Mouse (Mus musculus) gastrocnemius, postnatal 10 days (tissue): ENCODE data around the gene Hoxd4. TPM values are rescaled to one million over a fixed set of nuclear protein-coding genes. Genes with fewer than 3 reads are reported as not detected.

Experiments used
- DNase-seq: peaks from one replicate; pipeline ENCODE4 v3.0.0; 2021; ENCODE audit warnings: mixed read lengths
- long read RNA-seq, 2 experiments: library from polyadenylated mRNA; stranded (forward); transcript quantifications; one replicate each; pipeline ENCODE4 v2.0.0; 2021
- total RNA-seq, 2 experiments: library from RNA; stranded (reverse); gene quantifications; 2 replicates each; pipeline ENCODE4 v1.2.3; 2021

Gene Hoxd4
- total RNA-seq = 1 to 10 TPM; 2.1 to 4.8 TPM
- long read RNA-seq, experiment 1 = 0 reads
- long read RNA-seq, experiment 2 = 0 reads

DNA sequence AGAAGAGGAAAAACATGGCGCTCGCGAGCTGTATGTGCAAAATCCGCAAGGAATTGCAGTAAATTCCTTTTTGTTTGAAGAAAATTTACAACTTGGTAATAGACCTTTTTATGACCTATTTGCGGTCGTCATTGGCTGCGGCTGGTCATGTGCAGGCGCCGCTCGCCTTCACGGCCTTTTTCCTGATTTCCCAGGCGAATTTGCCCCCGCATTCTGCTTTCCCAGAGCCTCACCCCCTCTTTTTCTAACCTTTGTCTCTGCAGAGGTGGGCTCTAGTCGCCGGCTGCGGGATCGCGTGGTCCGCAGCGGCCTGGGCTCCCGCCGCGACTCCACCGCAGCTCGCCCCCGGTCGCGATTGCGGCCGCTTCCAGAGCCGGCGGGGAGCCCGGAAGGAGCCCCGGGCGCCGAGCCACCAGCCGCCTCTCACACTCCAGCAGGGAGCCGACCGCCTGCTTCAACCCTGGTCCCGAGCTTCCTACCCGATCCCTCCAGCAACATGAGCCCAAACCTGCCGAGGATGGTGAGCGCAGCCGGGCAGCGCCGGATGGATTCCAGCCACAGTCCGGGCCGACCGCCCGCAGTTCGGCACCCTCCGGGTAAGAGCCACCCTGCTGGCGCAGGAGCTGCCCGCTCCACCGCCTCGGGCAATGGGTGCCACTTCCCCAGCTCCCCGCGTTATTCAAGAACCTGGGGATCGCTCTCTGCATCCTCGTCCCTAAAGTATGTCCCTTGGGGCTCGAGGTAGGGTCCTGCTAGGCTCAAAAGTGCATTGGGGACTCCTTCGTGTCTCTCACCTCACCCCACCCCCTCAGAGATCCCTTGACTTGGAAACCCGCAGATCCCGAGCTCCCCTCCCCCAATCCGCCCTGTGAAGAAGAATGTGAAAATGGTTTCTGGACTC lies at the start of gene Hoxd4, which contains the start of gene Hoxd3:
Gene Hoxd4 (plus strand): TSS at position 209 of the 901 bp plus-strand sequence.
Gene Hoxd3 (plus strand): TSS at position 207 of the 901 bp plus-strand sequence.
- DNase-seq = peak; percentile 69

DNA sequence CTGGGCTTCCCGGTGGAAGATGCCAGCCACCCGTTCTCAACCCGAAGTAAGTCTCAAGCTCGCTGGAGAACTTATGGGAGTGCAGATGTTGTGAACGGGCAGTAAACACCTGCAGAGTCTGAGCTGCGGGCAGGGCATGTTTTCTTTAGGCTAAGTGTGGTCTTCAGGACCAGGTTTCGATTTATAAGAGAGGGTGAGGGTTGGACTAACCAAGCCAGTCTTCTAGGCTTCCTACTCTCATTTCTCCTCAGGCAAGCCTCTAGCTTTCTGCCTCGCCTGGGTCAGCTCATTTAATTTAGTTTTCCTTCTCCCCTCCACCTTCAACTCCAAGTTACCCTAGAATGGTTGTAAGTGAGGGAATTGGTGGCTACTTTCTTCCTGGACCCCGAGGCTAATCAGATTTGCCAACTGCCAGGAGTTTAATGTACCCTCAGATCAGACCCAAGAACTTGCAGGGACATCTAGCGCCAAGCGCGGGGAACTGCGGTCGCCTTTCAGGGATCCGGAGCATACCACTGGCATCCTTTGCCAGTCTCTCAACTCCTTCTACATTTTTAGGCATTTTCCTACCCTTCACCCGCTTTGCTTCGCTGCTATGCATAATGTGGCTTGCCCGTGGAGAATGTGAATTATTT lies 48.3 kb upstream of the Hoxd4 start:
- no peak for DNase-seq

DNA sequence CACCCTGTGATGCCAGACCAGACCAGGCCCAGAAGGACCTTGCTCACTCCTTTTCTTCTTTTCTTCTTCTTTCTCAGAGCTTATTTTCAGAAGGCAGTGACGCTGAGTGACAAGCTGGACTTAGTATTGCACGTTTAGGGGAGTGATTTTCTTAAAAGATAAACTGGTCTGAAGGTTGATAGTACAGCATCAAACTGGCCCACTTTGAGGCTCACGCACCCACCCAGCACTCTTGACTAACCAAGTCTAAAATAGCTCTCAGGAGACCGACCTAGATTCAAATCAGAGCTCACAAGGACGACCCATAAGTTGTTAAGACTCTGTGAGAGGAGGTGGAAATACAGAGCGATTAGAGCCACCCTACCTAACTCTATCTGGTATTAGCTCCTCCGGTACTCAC lies 45.3 kb upstream of the Hoxd4 start:
- DNase-seq = no peak

DNA sequence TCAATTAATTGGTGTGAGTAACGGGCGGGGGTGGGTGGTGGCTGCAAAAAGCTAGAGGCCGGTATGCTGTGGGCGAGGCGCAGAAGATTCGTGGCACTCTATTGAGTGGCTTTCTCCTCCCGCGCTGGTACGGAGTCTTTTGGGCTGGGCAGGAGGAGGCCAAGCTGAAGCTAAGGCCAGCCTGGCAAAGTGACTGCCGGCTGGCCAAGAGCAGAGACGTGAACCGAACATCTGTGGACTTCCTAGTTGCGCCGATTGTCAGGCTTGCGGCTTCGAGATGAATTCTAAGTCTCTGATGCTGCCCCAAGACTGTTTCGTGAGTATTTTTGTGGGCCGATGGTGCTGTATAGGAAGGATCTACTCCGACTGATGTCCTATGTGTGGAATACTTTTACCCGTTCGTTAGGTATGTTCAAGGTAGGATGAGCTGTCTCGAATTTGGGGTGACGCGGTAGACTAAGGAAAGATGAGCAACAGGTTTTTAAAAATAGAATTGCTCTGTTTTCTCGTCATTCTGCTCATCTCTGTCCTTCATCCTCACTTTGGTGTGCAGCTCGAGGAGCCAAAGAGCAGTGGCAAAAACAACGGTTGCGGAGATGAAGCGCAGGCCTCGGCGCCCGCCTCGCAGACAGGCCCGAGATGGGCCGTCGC lies 44.4 kb upstream of the Hoxd4 start:
- DNase-seq = no peak

DNA sequence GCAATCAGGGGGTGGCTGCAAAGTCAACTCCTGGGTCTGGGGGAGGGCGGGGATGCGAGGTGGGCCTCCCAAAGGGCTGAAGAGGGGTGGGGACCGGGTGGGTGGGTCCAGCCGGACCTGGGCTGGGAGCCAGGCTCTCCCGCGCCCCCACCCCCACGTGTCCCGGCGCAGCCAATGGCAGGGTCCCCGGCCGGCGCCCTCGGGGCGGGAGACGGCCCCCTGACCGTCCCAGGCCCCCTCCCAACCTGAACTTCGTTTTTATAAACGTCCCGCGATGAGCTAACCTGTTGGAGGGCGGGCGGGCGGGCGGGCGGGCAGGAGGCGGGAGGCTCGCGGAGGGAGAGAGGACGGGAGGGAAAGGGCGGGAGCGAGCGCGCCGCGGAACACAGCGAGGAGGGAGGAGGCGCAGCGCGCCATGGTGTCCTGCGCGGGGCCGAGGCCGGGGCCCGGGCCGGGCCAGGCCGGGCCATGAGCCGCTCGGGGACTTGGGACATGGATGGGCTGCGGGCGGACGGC lies 43.8 kb upstream of the Hoxd4 start, which contains the start of gene Hoxd13:
Gene Hoxd13 (plus strand): TSS at position 469 of the 516 bp plus-strand sequence.
- no peak for DNase-seq

- DNase-seq = no peak
These were observed 43.1 kb upstream of the Hoxd4 start for GRCm38 (mm10) chr2:74668370-74669229.

DNA sequence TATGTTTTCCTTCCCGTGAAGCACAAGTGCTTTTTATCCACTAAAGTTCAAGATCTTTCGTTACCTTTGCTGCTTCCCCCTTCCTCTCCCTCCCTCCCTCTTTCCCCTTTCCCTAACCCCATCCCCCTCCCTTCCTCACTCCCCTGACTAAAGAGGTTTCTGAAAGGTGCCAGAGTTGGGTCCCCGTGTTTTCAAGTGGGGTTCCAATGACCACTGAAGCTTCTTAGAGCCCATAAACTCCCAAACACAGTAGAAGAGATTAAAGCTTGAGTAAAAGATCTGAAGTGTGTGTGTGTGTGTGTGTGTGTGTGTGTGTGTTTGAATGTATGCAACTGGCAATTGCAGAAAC lies 42.5 kb upstream of the Hoxd4 start:
- no peak for DNase-seq

- no peak for DNase-seq
These were observed 42.0 kb upstream of the Hoxd4 start for GRCm38 (mm10) chr2:74669650-74670235.

DNA sequence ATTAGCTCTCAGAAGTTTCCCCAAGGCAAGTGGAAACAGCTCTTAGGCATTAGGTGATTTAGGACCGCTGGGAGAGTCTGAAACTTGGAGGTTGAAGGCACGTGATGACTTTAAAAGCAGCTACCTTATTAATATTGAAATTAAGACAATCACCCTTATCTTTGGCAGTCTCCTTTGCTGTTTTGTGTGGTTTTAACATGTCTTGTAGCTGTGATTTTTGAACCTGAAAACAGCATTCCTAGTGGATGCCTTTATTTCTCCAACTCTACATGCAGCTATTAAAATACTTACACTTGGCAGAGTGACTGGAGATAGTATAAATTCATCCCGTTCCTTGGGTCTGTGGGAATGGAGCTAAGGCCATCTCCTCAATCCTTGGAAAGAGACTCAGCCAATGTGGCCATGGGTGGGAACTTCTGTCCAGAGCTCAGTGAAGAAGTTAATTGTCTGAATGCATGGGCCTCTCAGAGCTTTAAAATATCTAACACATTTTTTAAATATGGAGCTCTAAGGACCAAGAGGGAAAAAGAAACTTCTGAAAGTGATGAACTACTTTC lies 41.0 kb upstream of the Hoxd4 start:
- no peak for DNase-seq

DNA sequence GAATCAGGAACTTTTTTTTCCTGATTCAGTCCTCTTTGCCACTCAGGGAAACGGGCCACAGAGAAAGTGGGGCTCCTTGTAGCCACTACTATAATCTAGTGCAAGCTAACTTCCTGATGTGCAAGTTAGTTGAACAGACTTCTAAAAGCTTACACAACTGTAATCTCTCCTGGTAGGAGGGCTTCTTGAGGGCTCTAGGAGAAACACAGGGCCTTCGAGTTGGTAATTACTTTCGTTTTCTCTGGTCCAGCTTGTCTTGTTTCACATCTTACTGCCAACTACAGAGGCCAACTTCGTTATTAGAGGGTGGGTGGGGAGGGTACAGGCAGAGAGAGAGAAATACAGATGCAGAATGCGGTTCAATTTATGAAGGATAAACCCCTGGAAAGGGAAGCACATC lies 39.9 kb upstream of the Hoxd4 start:
- no peak for DNase-seq

DNA sequence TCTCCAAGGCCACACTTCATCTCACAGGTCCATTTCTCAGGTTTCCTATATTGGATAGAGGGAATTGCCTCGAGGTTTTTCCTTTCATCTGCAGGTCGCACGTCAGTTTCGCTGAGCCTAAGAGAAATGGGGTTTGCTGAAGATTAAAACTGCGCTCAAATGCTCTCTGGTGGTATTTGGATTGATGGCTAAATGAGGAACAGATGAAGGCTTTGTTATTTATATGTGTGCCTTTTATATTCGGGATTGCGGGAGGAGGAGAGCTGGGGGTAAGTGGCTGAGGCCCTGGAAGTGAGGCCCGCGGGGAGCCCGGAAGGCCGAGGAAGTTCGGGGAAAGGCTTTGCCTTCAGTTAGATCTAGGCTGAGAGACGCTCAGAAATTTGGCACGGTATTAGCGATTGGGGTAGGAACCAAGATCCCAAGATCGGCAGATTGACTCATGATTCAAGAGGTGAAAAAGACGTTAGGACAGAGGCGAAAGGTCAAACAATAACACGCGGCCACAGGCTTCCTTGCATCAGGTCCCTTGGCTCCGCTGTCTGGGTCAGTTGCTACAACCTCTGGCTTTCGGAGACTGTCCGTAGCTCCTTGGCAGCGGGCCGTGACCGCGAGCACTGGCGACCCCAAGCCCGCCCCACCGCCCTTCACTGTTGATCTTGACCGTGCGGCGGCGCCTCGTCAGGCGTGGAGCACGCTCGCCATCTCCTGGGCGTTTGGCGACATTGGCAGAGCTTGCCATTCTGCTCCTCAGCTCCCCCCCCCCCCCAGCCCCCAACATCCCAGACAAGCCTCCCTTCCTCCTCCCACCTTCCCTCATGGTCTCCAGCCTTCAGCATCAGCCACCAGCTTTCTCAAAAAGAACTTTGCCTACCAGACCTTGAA lies 39.0 kb upstream of the Hoxd4 start:
- peak; percentile 73 for DNase-seq

DNA sequence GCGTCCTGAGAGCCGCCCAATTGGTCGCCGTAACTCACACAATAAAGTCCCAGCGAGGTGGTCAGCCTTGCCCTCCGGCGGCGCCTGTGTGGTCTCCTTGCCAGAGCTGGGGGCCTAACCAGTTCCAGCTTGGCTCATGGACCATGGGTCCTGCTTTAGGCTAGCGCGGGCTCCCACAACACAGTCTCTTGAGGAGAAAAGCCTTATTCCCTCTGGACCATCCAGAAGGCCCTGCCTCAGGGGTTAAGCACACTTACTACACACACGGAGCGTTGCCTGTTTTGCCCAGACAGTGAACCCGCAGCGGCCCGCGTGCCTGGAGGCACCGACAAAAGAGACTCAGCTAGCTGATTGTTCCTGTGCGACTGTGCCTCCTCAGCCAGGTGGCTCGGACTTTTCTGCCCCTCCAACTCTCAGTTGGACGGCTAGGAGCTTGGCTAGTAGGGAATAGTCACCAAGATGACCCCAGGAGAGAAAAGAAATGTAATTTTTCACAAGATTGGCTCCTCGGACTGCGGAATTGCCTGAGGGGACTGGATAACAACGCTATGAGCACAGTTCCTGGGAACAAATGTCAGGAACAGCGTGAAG lies 37.8 kb upstream of the Hoxd4 start:
- no peak for DNase-seq

- no peak for DNase-seq
These were observed 36.7 kb upstream of the Hoxd4 start, which contains the start of gene Hoxd12 for GRCm38 (mm10) chr2:74674881-74675665. Gene Hoxd12 (plus strand): TSS chr2:74675013.

DNA sequence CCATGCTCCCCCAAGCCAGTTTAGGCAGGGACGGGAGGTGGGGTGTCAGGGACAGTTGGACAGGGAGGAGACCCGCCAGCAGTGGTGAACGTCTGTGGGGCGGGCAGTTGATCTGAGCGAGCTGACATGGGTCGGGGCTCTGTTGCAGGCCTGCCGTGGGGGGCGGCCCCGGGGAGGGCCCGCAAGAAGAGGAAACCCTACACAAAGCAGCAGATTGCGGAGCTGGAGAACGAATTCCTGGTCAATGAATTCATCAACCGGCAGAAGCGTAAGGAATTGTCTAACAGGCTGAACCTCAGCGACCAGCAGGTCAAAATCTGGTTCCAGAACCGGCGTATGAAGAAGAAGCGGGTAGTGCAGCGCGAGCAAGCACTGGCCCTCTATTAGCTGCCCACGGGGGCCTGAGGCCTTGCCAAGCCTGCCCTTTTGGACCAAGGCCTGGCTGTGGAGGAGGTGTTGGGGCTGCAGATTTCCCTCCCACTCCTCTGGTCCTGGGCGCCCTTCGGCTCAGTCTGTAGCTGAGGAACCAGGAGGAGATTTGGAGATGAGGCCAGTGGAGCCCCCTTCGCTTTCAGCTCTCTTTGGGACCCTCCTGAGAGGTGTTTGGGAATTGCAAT lies 36.0 kb upstream of the Hoxd4 start:
- DNase-seq = peak; percentile 9

GRCm38 (mm10) chr2:74676376-74677052 lies 35.2 kb upstream of the Hoxd4 start:
- DNase-seq = peak; percentile 1

DNA sequence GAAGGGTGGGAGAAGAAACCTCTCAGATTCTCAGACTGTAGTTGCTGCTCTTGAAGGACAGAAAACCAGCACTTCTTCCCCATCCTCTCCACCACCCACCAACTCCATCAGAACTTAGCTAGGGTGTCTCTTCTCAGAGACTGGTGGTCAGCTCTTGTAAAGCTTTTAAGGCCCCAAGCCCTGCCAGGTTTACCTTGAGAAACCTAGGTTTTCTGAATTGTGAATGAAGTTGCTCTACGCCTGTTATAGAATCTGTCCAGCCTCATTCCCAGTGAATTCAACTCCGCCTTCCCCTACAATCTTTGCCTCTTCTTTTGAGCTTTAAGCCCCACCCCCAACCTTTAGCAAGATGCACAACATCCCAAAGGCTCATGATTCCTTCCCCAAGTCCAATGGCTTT lies 34.6 kb upstream of the Hoxd4 start:
- DNase-seq = peak; percentile 1

DNA sequence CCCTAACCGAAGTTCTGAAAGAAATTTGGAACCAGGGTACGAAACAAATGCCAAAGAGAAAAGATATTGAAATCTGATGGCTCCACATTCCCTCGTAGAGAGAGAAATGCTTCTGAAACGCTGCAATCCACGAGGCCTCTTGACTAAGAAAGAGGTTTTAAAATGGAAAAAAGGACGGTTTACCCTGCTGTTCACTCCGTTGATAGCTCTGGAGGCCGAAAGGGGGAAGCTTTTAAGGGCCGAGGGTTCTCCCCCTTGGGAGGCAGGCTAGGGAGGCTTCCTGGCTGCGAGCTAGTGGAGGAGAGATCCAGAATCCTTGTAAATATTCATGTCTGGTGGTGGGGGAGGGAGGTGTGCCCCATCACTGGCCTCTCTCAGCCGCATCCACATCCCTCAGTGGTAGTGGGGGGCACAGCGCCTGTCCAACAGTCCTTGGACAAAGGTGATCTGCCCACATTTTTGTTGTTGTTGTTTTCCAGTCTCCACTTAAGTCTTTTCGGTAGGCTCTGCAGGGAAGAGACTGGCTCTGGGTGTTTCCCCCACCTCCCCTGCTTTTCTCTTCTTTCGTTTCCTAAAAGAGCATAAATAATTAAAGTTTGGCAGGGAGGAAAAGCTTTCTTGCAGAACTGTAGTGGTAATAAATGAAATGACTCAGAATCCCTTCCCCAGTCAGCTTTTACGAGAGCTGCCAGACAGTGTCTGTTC lies 32.7 kb upstream of the Hoxd4 start, which contains the start of gene Hoxd11:
Gene Hoxd11 (plus strand): TSS at position 667 of the 705 bp plus-strand sequence.
- DNase-seq = no peak
